Mouse (Mus musculus) spleen, postnatal 36 days (tissue): ENCODE data around the gene Pef1.

Experiments used
- DNase-seq, 2 experiments: peaks; one replicate each; pipeline ENCODE4 v3.0.0; 2022; ENCODE audit warnings: low spot score in 2 of 2, mixed read lengths in 1 of 2

Gene Pef1

GRCm38 (mm10) chr4:130102111-130102651 is at the start of gene Pef1:
TSS of gene Pef1 (plus strand) at chr4:130102558.
- DNase-seq: no peak

GRCm38 (mm10) chr4:130053111-130053510 is 49.2 kb upstream of the Pef1 start:
- no peak for DNase-seq

GRCm38 (mm10) chr4:130054727-130055126 is 47.6 kb upstream of the Pef1 start:
- DNase-seq: no peak

- no peak for DNase-seq
Observed at GRCm38 (mm10) chr4:130055160-130056010, 47.0 kb upstream of the Pef1 start.

GRCm38 (mm10) chr4:130056011-130056322 is 46.4 kb upstream of the Pef1 start:
- no peak for DNase-seq

GRCm38 (mm10) chr4:130056471-130056870 is 45.9 kb upstream of the Pef1 start:
- no peak for DNase-seq

- DNase-seq: no peak
Observed at GRCm38 (mm10) chr4:130060937-130061336, 41.4 kb upstream of the Pef1 start.

- no peak for DNase-seq
Observed at GRCm38 (mm10) chr4:130063191-130063590, 39.2 kb upstream of the Pef1 start.

GRCm38 (mm10) chr4:130066816-130067215 is 35.5 kb upstream of the Pef1 start:
- DNase-seq: no peak

GRCm38 (mm10) chr4:130070523-130070922 is 31.8 kb upstream of the Pef1 start:
- DNase-seq: no peak

GRCm38 (mm10) chr4:130071758-130072157 is 30.6 kb upstream of the Pef1 start:
- no peak for DNase-seq

- DNase-seq: no peak
Observed at GRCm38 (mm10) chr4:130073367-130073766, 29.0 kb upstream of the Pef1 start.

- no peak for DNase-seq
Observed at GRCm38 (mm10) chr4:130074761-130075515, 27.4 kb upstream of the Pef1 start.

- no peak for DNase-seq
Observed at GRCm38 (mm10) chr4:130076856-130077255, 25.5 kb upstream of the Pef1 start.

GRCm38 (mm10) chr4:130078816-130079485 is 23.4 kb upstream of the Pef1 start:
- no peak for DNase-seq

- DNase-seq: no peak
Observed at GRCm38 (mm10) chr4:130079521-130079920, 22.8 kb upstream of the Pef1 start.

- DNase-seq: no peak
Observed at GRCm38 (mm10) chr4:130081345-130082190, 20.8 kb upstream of the Pef1 start.

- no peak for DNase-seq
Observed at GRCm38 (mm10) chr4:130082211-130082610, 20.1 kb upstream of the Pef1 start.

- no peak for DNase-seq
Observed at GRCm38 (mm10) chr4:130084331-130084945, 17.9 kb upstream of the Pef1 start.

GRCm38 (mm10) chr4:130085246-130085820 is 17.0 kb upstream of the Pef1 start:
- no peak for DNase-seq
